Mouse (Mus musculus): Measurements from ENCODE around the gene Kcnq1. TPM values are rescaled to one million over a fixed set of nuclear protein-coding genes. Genes with fewer than 3 reads are reported as not detected.

Kcnq1 gene
- polyA plus RNA-seq, 1 experiment, result 41.8 TPM

GRCm38 (mm10) chr7:143294690-143295355, 188.7 kb downstream of the Kcnq1 start:
- Histone ChIP-seq H3K36me3 (ENCODE audit: control insufficient read depth, insufficient read depth, low read length) (peaks cover 8% of the 10 kb centered on the region), H3K4me1 (ENCODE audit: control insufficient read depth, insufficient read depth, insufficient read length, low read length) (no peaks in the 10 kb centered on the region; the same call in 1 of the 2 replicates), H3K4me3 (ENCODE audit: low read depth, low read length) (peak overlapping the region; percentile 64), H3K27ac (ENCODE audit: insufficient read depth, low read depth, low read length) (no peak overlapping the region), H3K27me3 (ENCODE audit: control insufficient read depth, insufficient read depth, low read length) (no peaks in the 10 kb centered on the region)
- WGBS, result 79% methylated on average over 20 of the region's 20 CpGs
- TF ChIP-seq POLR2A (IDR thresholded peaks at IDR 0.05; ENCODE audit: low read depth, low read length) (no peak), CTCF (IDR thresholded peaks at IDR 0.05; ENCODE audit: extremely low read depth, insufficient read length, insufficient replicate concordance, low read depth, low read length) (no peak)

GRCm38 (mm10) chr7:143295356-143296000, 189.3 kb downstream of the Kcnq1 start:
- Histone ChIP-seq H3K4me3 (ENCODE audit: low read depth, low read length) (peak overlapping the region; percentile 64), H3K4me1 (ENCODE audit: control insufficient read depth, insufficient read depth, insufficient read length, low read length) (no peaks in the 10 kb centered on the region; the same call in 1 of the 2 replicates), H3K27me3 (ENCODE audit: control insufficient read depth, insufficient read depth, low read length) (no peaks in the 10 kb centered on the region), H3K27ac (ENCODE audit: insufficient read depth, low read depth, low read length) (peak overlapping the region; percentile 34; the same call in 1 of the 2 replicates), H3K36me3 (ENCODE audit: control insufficient read depth, insufficient read depth, low read length) (peaks cover 8% of the 10 kb centered on the region)
- 78% methylated on average over 47 of the region's 47 CpGs for WGBS
- no peak for TF ChIP-seq CTCF (IDR thresholded peaks at IDR 0.05; ENCODE audit: extremely low read depth, insufficient read length, insufficient replicate concordance, low read depth, low read length)
- no peak for TF ChIP-seq POLR2A (IDR thresholded peaks at IDR 0.05; ENCODE audit: low read depth, low read length)

- peaks cover 8% of the 10 kb centered on the region for H3K36me3 ChIP-seq (ENCODE audit: control insufficient read depth, insufficient read depth, low read length)
- no peaks in the 10 kb centered on the region; the same call in 1 of the 2 replicates for H3K4me1 ChIP-seq (ENCODE audit: control insufficient read depth, insufficient read depth, insufficient read length, low read length)
- peak overlapping the region; percentile 64 for H3K4me3 ChIP-seq (ENCODE audit: low read depth, low read length)
- H3K27me3 ChIP-seq (ENCODE audit: control insufficient read depth, insufficient read depth, low read length), result no peaks in the 10 kb centered on the region
- peak overlapping the region; percentile 34; the same call in 1 of the 2 replicates for H3K27ac ChIP-seq (ENCODE audit: insufficient read depth, low read depth, low read length)
- WGBS, result 76% methylated on average over 20 of the region's 20 CpGs
- TF ChIP-seq CTCF (IDR thresholded peaks at IDR 0.05; ENCODE audit: extremely low read depth, insufficient read length, insufficient replicate concordance, low read depth, low read length) (no peak), POLR2A (IDR thresholded peaks at IDR 0.05; ENCODE audit: low read depth, low read length) (no peak)
Measured at GRCm38 (mm10) chr7:143296001-143296379, 189.8 kb downstream of the Kcnq1 start.

GRCm38 (mm10) chr7:143296384-143296801, 190.2 kb downstream of the Kcnq1 start:
- WGBS, result 80% methylated on average over 17 of the region's 17 CpGs
- H3K27ac ChIP-seq (ENCODE audit: insufficient read depth, low read depth, low read length), result peak overlapping the region; percentile 34; the same call in 1 of the 2 replicates

GRCm38 (mm10) chr7:143300037-143300436, 193.9 kb downstream of the Kcnq1 start:
- H3K27ac ChIP-seq (ENCODE audit: insufficient read depth, low read depth, low read length), result no peak overlapping the region
- peaks cover 5% of the 10 kb centered on the region for H3K36me3 ChIP-seq (ENCODE audit: control insufficient read depth, insufficient read depth, low read length)
- no peak for TF ChIP-seq CTCF (IDR thresholded peaks at IDR 0.05; ENCODE audit: extremely low read depth, insufficient read length, insufficient replicate concordance, low read depth, low read length)
- no peak for TF ChIP-seq POLR2A (IDR thresholded peaks at IDR 0.05; ENCODE audit: low read depth, low read length)
- WGBS, result 89% methylated on average over 7 of the region's 7 CpGs
- H3K27me3 ChIP-seq (ENCODE audit: control insufficient read depth, insufficient read depth, low read length), result no peaks in the 10 kb centered on the region
- no peak overlapping the region for H3K4me3 ChIP-seq (ENCODE audit: low read depth, low read length)
- H3K4me1 ChIP-seq (ENCODE audit: control insufficient read depth, insufficient read depth, insufficient read length, low read length), result no peaks in the 10 kb centered on the region

More at GRCm38 (mm10) chr7:143296384-143296801, 190.2 kb downstream of the Kcnq1 start:
- Histone ChIP-seq H3K27me3 (ENCODE audit: control insufficient read depth, insufficient read depth, low read length) (no peaks in the 10 kb centered on the region), H3K36me3 (ENCODE audit: control insufficient read depth, insufficient read depth, low read length) (peaks cover 8% of the 10 kb centered on the region), H3K4me3 (ENCODE audit: low read depth, low read length) (peak overlapping the region; percentile 64), H3K4me1 (ENCODE audit: control insufficient read depth, insufficient read depth, insufficient read length, low read length) (no peaks in the 10 kb centered on the region)
- TF ChIP-seq POLR2A (IDR thresholded peaks at IDR 0.05; ENCODE audit: low read depth, low read length) (0 out of 2 replicates have a peak, but pooled peaks have one; percentile 14), CTCF (IDR thresholded peaks at IDR 0.05; ENCODE audit: extremely low read depth, insufficient read length, insufficient replicate concordance, low read depth, low read length) (no peak)

- H3K27ac ChIP-seq (ENCODE audit: insufficient read depth, low read depth, low read length), result no peak overlapping the region
- peaks cover 2% of the 10 kb centered on the region for H3K36me3 ChIP-seq (ENCODE audit: control insufficient read depth, insufficient read depth, low read length)
- no peaks in the 10 kb centered on the region for H3K4me1 ChIP-seq (ENCODE audit: control insufficient read depth, insufficient read depth, insufficient read length, low read length)
- H3K27me3 ChIP-seq (ENCODE audit: control insufficient read depth, insufficient read depth, low read length), result no peaks in the 10 kb centered on the region
- TF ChIP-seq POLR2A (IDR thresholded peaks at IDR 0.05; ENCODE audit: low read depth, low read length) (no peak), CTCF (IDR thresholded peaks at IDR 0.05; ENCODE audit: extremely low read depth, insufficient read length, insufficient replicate concordance, low read depth, low read length) (no peak)
- 92% methylated on average over 3 of the region's 3 CpGs for WGBS
- no peak overlapping the region for H3K4me3 ChIP-seq (ENCODE audit: low read depth, low read length)
Measured at GRCm38 (mm10) chr7:143300681-143301080, 194.5 kb downstream of the Kcnq1 start.

GRCm38 (mm10) chr7:143302156-143302555, 196.0 kb downstream of the Kcnq1 start:
- H3K36me3 ChIP-seq (ENCODE audit: control insufficient read depth, insufficient read depth, low read length), result peaks cover 2% of the 10 kb centered on the region
- TF ChIP-seq CTCF (IDR thresholded peaks at IDR 0.05; ENCODE audit: extremely low read depth, insufficient read length, insufficient replicate concordance, low read depth, low read length) (no peak), POLR2A (IDR thresholded peaks at IDR 0.05; ENCODE audit: low read depth, low read length) (no peak)
- H3K4me1 ChIP-seq (ENCODE audit: control insufficient read depth, insufficient read depth, insufficient read length, low read length), result 0 out of 2 replicates have a peak, but pooled peaks cover 3% of the 10 kb centered on the region
- WGBS, result 71% methylated on average over 7 of the region's 7 CpGs
- H3K27ac ChIP-seq (ENCODE audit: insufficient read depth, low read depth, low read length), result no peak overlapping the region
- no peak overlapping the region for H3K4me3 ChIP-seq (ENCODE audit: low read depth, low read length)
- no peaks in the 10 kb centered on the region for H3K27me3 ChIP-seq (ENCODE audit: control insufficient read depth, insufficient read depth, low read length)
